Mouse (Mus musculus) cerebellum, adult (tissue): ENCODE results near the gene Fam114a2.
"Not testable (repeated sequence)": the region's sequence is repeated elsewhere in the genome, so short reads cannot be mapped to it uniquely, and the experiment has no call there.

Experiments
- ATAC-seq: cut with Nextera tagmentation; 2 replicates; pipeline ENCODE4 v1.9.2; 2017; ENCODE audit warnings: mild to moderate bottlenecking, moderate library complexity, mixed read lengths; ENCODE audit not compliant: insufficient number of reproducible peaks, low FRiP score, low TSS enrichment

The Fam114a2 gene

GRCm38 (mm10) chr11:57518091-57518750 lies at the start of gene Fam114a2, which contains the start of gene Mfap3:
TSS of gene Fam114a2 (minus strand) at chr11:57518617.
TSS of gene Mfap3 (plus strand) at chr11:57518664.
- peak; percentile 91 for ATAC-seq

GRCm38 (mm10) chr11:57566091-57567035 lies 47.9 kb upstream of the Fam114a2 start:
- no peak for ATAC-seq

- no peak for ATAC-seq
These were observed 46.1 kb upstream of the Fam114a2 start for GRCm38 (mm10) chr11:57564564-57564963.

DNA sequence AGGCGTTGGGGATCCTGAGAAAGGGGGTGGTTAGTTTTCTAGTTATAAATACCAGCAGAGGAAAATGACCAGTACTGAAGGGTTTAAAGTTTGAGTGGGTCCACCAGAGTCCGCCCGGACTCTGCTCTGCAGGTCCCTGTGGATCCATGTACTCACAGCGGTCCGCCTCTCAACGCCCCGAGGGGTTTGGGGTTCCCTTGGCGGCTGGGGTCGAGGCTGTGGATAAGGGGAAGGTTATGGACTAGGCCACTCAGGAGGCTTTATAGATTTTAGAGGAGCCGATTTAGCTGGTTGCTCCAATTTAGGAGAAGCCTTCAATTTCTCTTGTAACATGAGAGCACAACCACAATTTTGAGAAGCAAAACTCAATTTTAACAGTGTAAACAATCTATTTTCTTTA lies 39.5 kb upstream of the Fam114a2 start:
- ATAC-seq: not testable (repeated sequence)

DNA sequence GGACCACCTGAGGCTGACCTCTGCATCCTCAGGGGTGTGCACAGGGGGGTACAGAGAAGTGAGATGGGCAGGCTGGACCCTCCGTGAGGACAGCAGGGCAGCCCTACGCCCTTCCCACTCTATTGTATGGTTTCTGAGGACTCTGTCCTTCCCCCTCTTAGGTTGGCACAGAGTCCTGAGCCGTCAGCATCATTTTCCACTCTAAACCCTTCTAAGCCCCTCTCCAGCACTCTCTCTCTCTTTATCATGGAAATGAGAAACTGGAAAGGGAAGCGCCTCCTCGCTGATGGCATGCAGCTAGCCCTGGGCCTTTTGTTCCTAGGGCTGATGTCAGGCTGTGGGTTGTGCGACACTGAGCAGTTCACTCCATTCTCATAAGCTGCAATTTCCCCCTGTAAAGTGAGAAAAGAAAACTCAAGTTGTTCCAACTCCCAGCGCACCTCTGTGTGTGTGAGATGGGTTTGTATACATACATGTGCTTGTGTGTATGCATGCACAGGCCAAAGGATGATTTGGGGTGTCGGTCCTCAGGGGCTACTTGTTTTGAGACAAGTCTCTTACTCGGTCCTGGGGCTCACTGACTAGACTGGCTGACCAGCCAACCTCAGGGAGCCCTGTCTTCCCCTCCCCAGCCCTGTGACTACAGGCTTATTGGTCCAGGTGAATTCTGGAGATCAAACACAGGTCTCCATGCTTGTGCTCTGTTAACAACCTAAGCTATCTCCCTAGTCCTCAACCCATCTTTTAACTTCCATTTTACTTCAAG lies 34.8 kb upstream of the Fam114a2 start:
- ATAC-seq: no peak

- no peak for ATAC-seq
These were observed 32.6 kb upstream of the Fam114a2 start for GRCm38 (mm10) chr11:57551016-57551415.

DNA sequence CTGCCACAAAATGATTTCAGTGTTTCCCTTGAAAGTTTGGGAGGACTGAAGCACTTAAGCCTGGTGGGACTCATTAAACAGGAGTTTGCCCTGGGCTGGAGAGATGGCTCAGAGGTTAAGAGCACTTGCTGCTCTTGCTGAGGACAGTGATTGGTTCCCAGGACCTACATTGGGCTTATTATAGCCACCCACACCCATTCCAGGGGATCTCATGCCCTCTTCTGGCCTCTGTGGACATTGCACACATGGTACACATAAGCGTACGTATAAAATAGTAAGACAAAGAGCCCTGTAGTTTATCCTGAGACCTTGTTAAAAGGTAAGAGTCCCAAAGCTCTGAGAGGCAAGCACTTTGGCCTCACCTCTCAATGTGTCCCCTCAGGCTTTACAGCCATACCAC lies 31.8 kb upstream of the Fam114a2 start:
- no peak for ATAC-seq

DNA sequence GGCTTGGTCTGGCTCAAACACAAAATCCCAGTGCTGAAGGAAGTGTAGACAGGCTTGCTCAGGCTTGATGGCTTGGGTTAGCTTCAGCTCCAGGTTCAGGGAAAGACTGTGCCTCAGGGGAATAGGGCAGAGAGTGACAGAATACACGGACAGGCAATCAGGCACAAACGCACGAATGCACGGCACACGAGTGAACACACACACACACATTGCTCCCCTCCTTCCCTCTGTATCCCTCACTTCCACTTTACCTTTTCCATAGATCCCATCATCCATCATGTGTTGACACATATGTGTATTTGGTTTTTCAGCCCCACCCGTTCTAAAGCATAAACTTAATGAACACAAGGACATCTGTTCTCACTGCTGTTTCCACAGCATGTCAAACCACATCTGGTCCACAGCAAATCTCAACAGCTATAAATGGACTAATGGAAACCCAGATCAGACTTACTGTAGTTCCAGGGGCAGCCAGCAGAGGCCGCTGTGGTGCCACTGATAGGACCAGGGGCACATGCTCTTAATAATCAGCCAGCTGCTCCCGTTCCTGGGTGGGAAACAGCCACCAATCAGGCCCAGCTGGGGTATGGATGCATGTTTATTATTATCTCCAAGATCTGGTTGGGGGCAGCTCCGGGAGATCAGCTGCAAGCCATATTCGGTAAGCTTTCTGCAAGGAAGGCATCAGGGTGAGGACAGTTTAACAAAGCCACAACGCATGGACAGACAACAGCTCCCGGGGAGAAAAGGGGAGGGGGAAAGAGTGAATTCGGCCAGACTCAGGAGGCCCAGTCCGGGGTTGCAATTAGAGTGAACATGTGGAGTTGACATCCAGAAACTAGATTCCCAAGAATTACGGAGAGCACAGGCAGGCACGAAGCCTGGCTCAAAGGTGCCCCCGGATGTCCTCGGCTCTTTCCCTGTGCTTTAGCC lies 30.5 kb upstream of the Fam114a2 start:
- peak; percentile 26; the same call in 1 of the 2 replicates for ATAC-seq

GRCm38 (mm10) chr11:57540681-57541080 lies 22.3 kb upstream of the Fam114a2 start:
- no peak for ATAC-seq

DNA sequence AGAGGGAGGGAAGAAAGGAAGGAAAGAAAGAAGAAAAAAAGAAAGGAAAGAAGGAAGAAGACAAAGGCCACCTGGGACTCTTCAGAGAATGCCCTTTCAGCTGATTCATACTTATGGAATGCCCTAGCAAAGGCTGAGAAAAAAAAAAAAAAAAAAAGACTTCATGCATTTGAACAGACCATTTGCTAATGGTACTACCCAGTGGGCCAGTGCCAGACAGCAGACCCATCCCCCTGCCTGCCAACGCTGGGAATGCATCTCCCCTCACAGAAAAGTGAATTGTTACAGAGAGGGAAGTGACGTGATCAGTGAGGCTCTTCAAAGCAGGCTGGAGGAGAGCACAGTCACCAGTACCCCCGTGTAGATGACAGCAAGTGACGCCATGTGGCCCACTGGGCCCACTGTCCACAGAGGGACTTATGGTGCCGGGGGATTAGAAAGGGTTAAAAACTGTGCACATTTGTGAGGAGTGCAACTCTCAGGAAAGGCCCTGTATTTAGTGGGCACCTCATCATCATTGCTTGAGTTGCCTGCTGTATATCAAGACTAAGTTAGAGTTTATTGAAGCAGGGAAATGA lies 21.5 kb upstream of the Fam114a2 start:
- ATAC-seq: no peak

DNA sequence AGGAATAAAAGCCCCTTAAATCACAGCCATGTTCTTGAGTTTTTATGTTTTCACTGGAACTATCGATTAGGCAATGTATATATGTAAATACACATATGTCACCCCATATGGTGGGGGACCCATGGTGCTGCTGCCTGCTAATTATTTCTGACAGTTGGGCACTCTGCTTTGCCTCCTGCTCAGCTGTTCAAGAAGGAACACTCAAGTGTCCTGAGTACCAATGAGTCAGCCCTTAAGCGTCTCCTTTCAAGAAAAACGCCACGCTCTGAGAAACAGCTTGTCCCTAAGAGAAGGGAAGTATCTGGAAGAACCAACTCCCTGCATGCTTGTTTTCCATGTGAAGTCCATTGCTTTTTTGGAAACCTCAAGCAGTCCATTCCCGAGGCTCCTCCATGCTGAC lies 17.5 kb upstream of the Fam114a2 start:
- ATAC-seq: no peak

DNA sequence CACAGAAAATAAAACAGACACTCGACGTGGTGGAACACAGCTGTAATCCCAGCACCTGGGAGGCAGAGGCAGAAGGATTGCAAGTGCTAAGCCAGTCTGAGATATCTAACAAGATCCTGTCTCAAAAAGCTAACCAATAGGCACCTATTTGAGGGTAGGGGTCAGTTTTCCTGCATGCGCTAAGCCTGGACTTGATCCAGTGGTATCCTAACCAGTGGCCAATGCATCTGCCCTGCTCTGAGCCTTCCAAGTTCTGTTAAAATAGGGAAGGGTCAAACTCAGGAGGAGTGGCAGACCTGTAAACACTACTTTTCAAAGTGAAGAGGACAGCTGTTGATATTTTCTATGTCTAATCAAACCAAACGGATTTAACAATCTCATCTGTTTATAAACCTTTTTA lies 13.9 kb upstream of the Fam114a2 start:
- no peak for ATAC-seq

GRCm38 (mm10) chr11:57531300-57531950 lies 13.0 kb upstream of the Fam114a2 start:
- no peak for ATAC-seq

GRCm38 (mm10) chr11:57529111-57529510 lies 10.7 kb upstream of the Fam114a2 start:
- ATAC-seq: no peak

- no peak for ATAC-seq
These were observed 9.1 kb upstream of the Fam114a2 start for GRCm38 (mm10) chr11:57527506-57527905.

DNA sequence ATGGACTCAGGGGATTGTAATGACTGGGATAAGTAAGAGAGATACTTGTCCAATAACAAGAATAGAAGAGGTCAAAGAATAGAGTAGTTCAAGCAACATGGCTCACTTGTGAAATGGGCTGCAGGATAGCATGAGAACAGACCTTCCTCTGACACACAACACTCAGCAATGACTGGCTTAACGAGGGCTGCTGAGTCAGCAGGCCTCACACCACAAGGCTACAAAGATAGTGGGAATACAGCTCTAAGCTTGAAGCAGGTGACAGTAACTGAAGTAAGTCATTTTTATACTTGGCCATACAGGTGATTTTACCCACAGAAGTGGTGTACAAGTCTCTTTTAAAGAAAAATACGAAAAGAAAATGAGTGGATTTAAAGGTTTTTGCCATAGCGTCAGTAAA lies 7.5 kb upstream of the Fam114a2 start:
- no peak for ATAC-seq

GRCm38 (mm10) chr11:57524597-57524996 lies 6.2 kb upstream of the Fam114a2 start:
- no peak for ATAC-seq

- ATAC-seq: no peak
These were observed 5.0 kb upstream of the Fam114a2 start for GRCm38 (mm10) chr11:57523418-57523817.

- no peak for ATAC-seq
These were observed 3.6 kb upstream of the Fam114a2 start for GRCm38 (mm10) chr11:57522046-57522445.
